Mouse (Mus musculus): ENCODE measurements around the gene Ldlrad1. TPM values are rescaled to one million over a fixed set of nuclear protein-coding genes. Genes with fewer than 3 reads are reported as not detected.

The Ldlrad1 gene
- polyA plus RNA-seq, 1 experiment from 2014 or later = not detected

- no peaks in the 10 kb centered on the region for H3K27me3 ChIP-seq (ENCODE audit: poor library complexity, severe bottlenecking)
- H3K27ac ChIP-seq = no peak overlapping the region
- no peaks in the 10 kb centered on the region for H3K9me3 ChIP-seq
- 84% methylated on average over 9 of the region's 9 CpGs for WGBS
- no peak for DNase-seq (ENCODE audit: extremely low spot score, low spot score)
- H3K36me3 ChIP-seq (replicated peaks) = no peaks in the 10 kb centered on the region
- no peaks in the 10 kb centered on the region for H3K4me1 ChIP-seq
- no peak overlapping the region for H3K4me3 ChIP-seq
Observed at GRCm38 (mm10) chr4:107217574-107217973, 8.6 kb downstream of the Ldlrad1 start.

DNA sequence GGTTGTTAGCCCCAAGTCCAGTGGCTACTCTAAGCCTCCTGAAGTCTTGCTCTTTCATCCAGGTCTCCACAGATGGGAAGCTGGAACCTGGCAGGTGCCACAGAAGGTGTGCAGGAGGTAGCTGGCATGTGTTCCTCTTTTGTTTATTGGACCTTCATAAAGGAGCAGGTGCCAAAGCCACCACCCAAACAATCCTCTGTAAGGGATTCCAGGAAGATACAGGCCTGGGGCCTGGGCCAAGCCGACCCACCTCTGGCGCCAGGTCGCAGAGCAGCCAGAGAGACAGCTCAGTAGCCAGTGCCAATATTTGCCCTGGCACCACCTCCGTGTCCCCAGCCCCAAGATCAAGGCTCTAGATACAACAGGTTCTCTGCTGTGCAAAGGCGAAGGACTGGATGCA, 12.5 kb downstream of the Ldlrad1 start:
- Histone ChIP-seq H3K9me3 (no peaks in the 10 kb centered on the region), H3K27ac (no peak overlapping the region), H3K27me3 (ENCODE audit: poor library complexity, severe bottlenecking) (no peaks in the 10 kb centered on the region), H3K36me3 (replicated peaks) (no peaks in the 10 kb centered on the region), H3K4me3 (no peak overlapping the region), H3K4me1 (no peaks in the 10 kb centered on the region)
- no peak for DNase-seq (ENCODE audit: extremely low spot score, low spot score)
- WGBS = 91% methylated on average over 5 of the region's 5 CpGs

- H3K27ac ChIP-seq = no peak overlapping the region
- 85% methylated on average over 11 of the region's 11 CpGs for WGBS
- H3K27me3 ChIP-seq (ENCODE audit: poor library complexity, severe bottlenecking) = no peaks in the 10 kb centered on the region
- H3K9me3 ChIP-seq = no peaks in the 10 kb centered on the region
- H3K4me3 ChIP-seq = no peak overlapping the region
- DNase-seq (ENCODE audit: extremely low spot score, low spot score) = no peak
- no peaks in the 10 kb centered on the region for H3K4me1 ChIP-seq
- H3K36me3 ChIP-seq (replicated peaks) = no peaks in the 10 kb centered on the region
Observed at GRCm38 (mm10) chr4:107223225-107224204, 14.5 kb downstream of the Ldlrad1 start.

GRCm38 (mm10) chr4:107226313-107226712, 17.3 kb downstream of the Ldlrad1 start:
- Histone ChIP-seq H3K4me3 (no peak overlapping the region), H3K27ac (no peak overlapping the region), H3K27me3 (ENCODE audit: poor library complexity, severe bottlenecking) (no peaks in the 10 kb centered on the region), H3K4me1 (no peaks in the 10 kb centered on the region), H3K36me3 (replicated peaks) (peaks cover 8% of the 10 kb centered on the region), H3K9me3 (no peaks in the 10 kb centered on the region)
- no peak for DNase-seq (ENCODE audit: extremely low spot score, low spot score)
- WGBS = 89% methylated on average over 2 of the region's 2 CpGs

GRCm38 (mm10) chr4:107232219-107232618, 23.2 kb downstream of the Ldlrad1 start:
- 79% methylated on average over 3 of the region's 3 CpGs for WGBS

DNA sequence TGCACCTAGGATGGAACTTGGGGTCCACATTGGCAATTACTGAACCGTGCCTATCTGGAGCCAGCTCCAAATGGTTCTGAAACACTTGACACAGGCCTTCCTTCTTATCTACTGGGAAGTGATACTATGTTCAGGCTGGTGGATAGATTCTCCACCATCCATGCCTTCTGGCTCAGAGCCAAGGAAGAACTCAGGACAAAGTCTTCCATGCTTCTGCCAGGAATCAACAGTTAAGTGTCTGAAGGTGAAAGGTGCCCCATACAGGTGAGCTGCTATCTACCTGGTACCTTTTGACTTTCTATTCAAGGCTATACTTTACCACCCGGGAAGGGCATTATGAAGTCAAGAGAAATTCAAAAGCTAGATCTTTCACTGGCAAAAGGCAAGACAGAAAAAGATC, 29.3 kb downstream of the Ldlrad1 start:
- 93% methylated on average over 2 of the region's 2 CpGs for WGBS
- no peak for DNase-seq (ENCODE audit: extremely low spot score, low spot score)
- H3K27me3 ChIP-seq (ENCODE audit: poor library complexity, severe bottlenecking) = no peaks in the 10 kb centered on the region
- peaks cover 98% of the 10 kb centered on the region for H3K36me3 ChIP-seq (replicated peaks)
- no peaks in the 10 kb centered on the region for H3K4me1 ChIP-seq
- no peak overlapping the region for H3K4me3 ChIP-seq
- H3K27ac ChIP-seq = no peak overlapping the region
- H3K9me3 ChIP-seq = no peaks in the 10 kb centered on the region

More at GRCm38 (mm10) chr4:107232219-107232618, 23.2 kb downstream of the Ldlrad1 start:
- Histone ChIP-seq H3K36me3 (replicated peaks) (peaks cover 66% of the 10 kb centered on the region), H3K27ac (no peak overlapping the region), H3K27me3 (ENCODE audit: poor library complexity, severe bottlenecking) (no peaks in the 10 kb centered on the region), H3K9me3 (no peaks in the 10 kb centered on the region), H3K4me3 (no peak overlapping the region), H3K4me1 (no peaks in the 10 kb centered on the region)
- DNase-seq (ENCODE audit: extremely low spot score, low spot score) = no peak

DNA sequence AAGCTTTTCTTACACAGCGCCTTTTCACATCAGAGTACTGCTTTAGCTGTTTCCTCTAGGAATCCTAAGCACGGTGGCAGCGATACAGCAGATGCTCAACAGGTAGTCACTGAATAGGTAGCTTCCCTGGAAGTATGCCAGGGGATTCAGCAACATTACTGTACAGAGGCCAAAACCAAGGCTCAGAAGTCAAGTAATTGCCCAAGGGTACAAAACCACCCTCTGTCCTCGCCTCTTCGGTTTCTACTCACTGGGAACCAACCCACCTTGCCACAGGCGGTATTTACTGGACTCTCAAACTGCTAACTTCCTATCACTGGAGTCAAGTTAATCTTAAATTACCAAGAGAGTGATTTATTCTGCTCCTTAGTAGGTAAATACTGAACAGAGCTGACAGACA, 31.2 kb downstream of the Ldlrad1 start:
- H3K27ac ChIP-seq = no peak overlapping the region
- peaks cover 7% of the 10 kb centered on the region; the same call in 1 of the 2 replicates for H3K4me1 ChIP-seq
- DNase-seq (ENCODE audit: extremely low spot score, low spot score) = no peak
- H3K4me3 ChIP-seq = no peak overlapping the region
- WGBS = 96% methylated on average over 6 of the region's 6 CpGs
- H3K36me3 ChIP-seq (replicated peaks) = peaks cover 91% of the 10 kb centered on the region
- no peaks in the 10 kb centered on the region for H3K27me3 ChIP-seq (ENCODE audit: poor library complexity, severe bottlenecking)
- H3K9me3 ChIP-seq = no peaks in the 10 kb centered on the region

- H3K4me3 ChIP-seq = no peak overlapping the region
- no peaks in the 10 kb centered on the region for H3K27me3 ChIP-seq (ENCODE audit: poor library complexity, severe bottlenecking)
- peaks cover 79% of the 10 kb centered on the region for H3K36me3 ChIP-seq (replicated peaks)
- peaks cover 7% of the 10 kb centered on the region; the same call in 1 of the 2 replicates for H3K4me1 ChIP-seq
- H3K9me3 ChIP-seq = no peaks in the 10 kb centered on the region
- no peak overlapping the region for H3K27ac ChIP-seq
- DNase-seq (ENCODE audit: extremely low spot score, low spot score) = no peak
- WGBS = 77% methylated on average over 6 of the region's 6 CpGs
Observed at GRCm38 (mm10) chr4:107243365-107244333, 34.7 kb downstream of the Ldlrad1 start.

GRCm38 (mm10) chr4:107245368-107245767, 36.4 kb downstream of the Ldlrad1 start:
- H3K36me3 ChIP-seq (replicated peaks) = peaks cover 63% of the 10 kb centered on the region
- DNase-seq (ENCODE audit: extremely low spot score, low spot score) = no peak
- H3K27me3 ChIP-seq (ENCODE audit: poor library complexity, severe bottlenecking) = no peaks in the 10 kb centered on the region
- H3K9me3 ChIP-seq = no peaks in the 10 kb centered on the region
- H3K4me1 ChIP-seq = peaks cover 19% of the 10 kb centered on the region
- WGBS = 79% methylated on average over 2 of the region's 2 CpGs
- no peak overlapping the region for H3K4me3 ChIP-seq
- no peak overlapping the region for H3K27ac ChIP-seq

DNA sequence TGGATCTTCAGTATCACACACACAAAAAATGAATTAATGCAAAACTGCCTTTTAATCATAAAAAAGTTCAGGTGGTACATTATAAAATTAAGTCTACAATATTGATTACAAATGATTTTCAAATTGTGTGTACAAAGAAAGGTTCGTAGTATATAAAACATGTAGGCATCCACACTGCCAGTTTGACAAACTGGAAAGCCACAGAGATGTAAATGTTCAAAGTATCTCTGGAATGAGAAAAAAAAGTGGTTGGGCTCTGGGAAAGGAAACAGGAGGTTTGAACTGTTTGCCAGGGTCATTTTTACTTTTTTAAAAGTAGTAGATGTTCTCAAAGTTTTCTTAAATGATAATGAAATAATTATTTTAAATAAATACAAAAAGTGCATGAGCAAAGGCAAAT, 37.1 kb downstream of the Ldlrad1 start:
- no peak for DNase-seq (ENCODE audit: extremely low spot score, low spot score)
- no peaks in the 10 kb centered on the region for H3K9me3 ChIP-seq
- peaks cover 56% of the 10 kb centered on the region for H3K36me3 ChIP-seq (replicated peaks)
- H3K4me1 ChIP-seq = peaks cover 26% of the 10 kb centered on the region
- WGBS = 91% methylated on average over 1 of the region's 1 CpGs
- H3K4me3 ChIP-seq = no peak overlapping the region
- H3K27me3 ChIP-seq (ENCODE audit: poor library complexity, severe bottlenecking) = no peaks in the 10 kb centered on the region
- H3K27ac ChIP-seq = no peak overlapping the region

DNA sequence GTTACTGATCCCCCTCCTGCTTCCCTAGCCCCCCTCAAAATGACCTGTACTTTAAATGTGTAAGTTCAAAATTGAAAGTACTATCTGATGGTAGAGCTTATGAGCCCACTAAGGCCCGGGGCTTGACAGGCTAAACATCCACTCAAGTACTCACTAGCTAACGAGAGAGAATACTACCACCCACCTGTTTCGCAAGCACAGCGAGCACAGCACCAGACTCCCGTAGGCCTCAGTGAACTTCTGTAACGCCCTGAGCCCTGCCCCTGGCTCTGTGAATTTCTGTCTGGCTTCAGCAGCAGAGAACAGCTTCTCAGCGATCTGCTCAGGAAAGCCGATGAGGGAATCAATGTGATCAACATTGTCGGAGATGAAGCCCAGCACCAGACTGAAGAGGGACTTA, 38.1 kb downstream of the Ldlrad1 start:
- no peak for DNase-seq (ENCODE audit: extremely low spot score, low spot score)
- 86% methylated on average over 9 of the region's 9 CpGs for WGBS

GRCm38 (mm10) chr4:107248061-107248460, 39.1 kb downstream of the Ldlrad1 start:
- H3K27ac ChIP-seq = no peak overlapping the region
- 96% methylated on average over 3 of the region's 3 CpGs for WGBS
- peaks cover 45% of the 10 kb centered on the region for H3K4me1 ChIP-seq
- no peaks in the 10 kb centered on the region for H3K27me3 ChIP-seq (ENCODE audit: poor library complexity, severe bottlenecking)
- no peak overlapping the region for H3K4me3 ChIP-seq
- DNase-seq (ENCODE audit: extremely low spot score, low spot score) = no peak
- peaks cover 37% of the 10 kb centered on the region for H3K36me3 ChIP-seq (replicated peaks)
- H3K9me3 ChIP-seq = no peaks in the 10 kb centered on the region

More for the DNA sequence above, 38.1 kb downstream of the Ldlrad1 start:
- no peaks in the 10 kb centered on the region for H3K9me3 ChIP-seq
- no peak overlapping the region for H3K4me3 ChIP-seq
- H3K27me3 ChIP-seq (ENCODE audit: poor library complexity, severe bottlenecking) = no peaks in the 10 kb centered on the region
- no peak overlapping the region for H3K27ac ChIP-seq
- H3K36me3 ChIP-seq (replicated peaks) = peaks cover 45% of the 10 kb centered on the region
- H3K4me1 ChIP-seq = peaks cover 37% of the 10 kb centered on the region

Data from forebrain, embryonic 10.5 days (tissue).